Mouse (Mus musculus): ENCODE results near the gene Lamtor3. TPM values are rescaled to one million over a fixed set of nuclear protein-coding genes. Genes with fewer than 3 reads are reported as not detected.
A peak's percentile ranks its signal among the peaks of the same experiment; 100 is the strongest.

Lamtor3 gene
- polyA plus RNA-seq, 2 experiments: 35.2 to 54.3 TPM

DNA sequence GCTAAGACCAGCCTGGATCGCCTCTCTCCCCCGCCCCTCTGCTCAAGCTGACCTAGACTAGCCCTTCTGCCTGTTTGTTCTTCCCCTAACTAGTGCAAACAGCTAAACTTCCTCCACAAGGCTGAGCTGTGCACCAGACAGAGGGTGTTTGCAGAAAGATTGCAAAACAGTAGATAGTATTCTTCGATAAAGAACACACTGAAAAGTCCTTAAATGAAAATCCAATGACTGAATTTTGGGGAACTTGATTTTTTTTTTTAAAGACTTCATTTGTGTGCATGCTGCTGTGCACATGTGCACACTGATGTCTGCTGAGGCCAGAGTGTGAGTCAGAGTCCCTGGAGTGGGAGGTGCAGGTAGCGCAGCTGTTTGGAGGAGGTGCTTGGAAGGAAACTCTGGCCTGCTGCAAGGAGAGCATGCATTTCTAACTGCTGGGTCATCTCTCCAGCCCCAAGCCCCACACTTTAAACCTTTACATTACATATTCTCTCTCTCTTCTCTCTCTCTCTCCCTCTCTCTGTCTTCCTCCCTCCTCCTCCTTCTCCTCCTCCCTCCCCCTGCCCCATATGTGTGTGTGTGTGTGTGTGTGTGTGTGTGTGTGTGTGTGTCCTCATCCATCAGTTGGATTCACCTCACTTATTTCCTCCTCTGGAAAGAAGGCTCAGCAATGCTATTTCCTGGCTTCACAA, 34.1 kb downstream of the Lamtor3 start:
- TF ChIP-seq CTCF (IDR thresholded peaks at IDR 0.05; ENCODE audit: low read depth) (no peak), EP300 (IDR thresholded peaks at IDR 0.05; ENCODE audit: low read depth) (no peak)
- Histone ChIP-seq H3K4me1 (replicated peaks; ENCODE audit: control insufficient read depth in 2 of 2, insufficient read depth in 2 of 2, low read length in 1 of 2) (peaks cover 74 to 78% of the 10 kb centered on the region in 2 experiments), H3K9ac (replicated peaks) (peak overlapping the region; percentile 20; the same call in 1 of the 2 replicates), H3K4me2 (ENCODE audit: low read depth) (peak overlapping the region; percentile 54), H3K9me3 (ENCODE audit: control insufficient read depth, low read length) (no peaks in the 10 kb centered on the region), H3K36me3 (replicated peaks; ENCODE audit: control insufficient read depth, insufficient read depth, low read depth) (peaks cover 2% of the 10 kb centered on the region; the same call in 1 of the 2 replicates), H3K27me3 (ENCODE audit: control insufficient read depth, insufficient read depth, low read length) (no peaks in the 10 kb centered on the region), H3K4me3 (ENCODE audit: insufficient read depth in 1 of 2, low read depth in 2 of 2, low read length in 2 of 2) (no peak overlapping the region), H3K27ac (peak overlapping the region; percentile 74)
- DNase-seq (ENCODE audit: low read depth in 3 of 3, low spot score in 3 of 3): peak in 1 of 3 experiments; percentile 58
- 21% methylated on average over 4 of the region's 4 CpGs for WGBS (ENCODE audit: insufficient replicate concordance)
- ATAC-seq (ENCODE audit: insufficient read depth): peak; percentile 50

DNA sequence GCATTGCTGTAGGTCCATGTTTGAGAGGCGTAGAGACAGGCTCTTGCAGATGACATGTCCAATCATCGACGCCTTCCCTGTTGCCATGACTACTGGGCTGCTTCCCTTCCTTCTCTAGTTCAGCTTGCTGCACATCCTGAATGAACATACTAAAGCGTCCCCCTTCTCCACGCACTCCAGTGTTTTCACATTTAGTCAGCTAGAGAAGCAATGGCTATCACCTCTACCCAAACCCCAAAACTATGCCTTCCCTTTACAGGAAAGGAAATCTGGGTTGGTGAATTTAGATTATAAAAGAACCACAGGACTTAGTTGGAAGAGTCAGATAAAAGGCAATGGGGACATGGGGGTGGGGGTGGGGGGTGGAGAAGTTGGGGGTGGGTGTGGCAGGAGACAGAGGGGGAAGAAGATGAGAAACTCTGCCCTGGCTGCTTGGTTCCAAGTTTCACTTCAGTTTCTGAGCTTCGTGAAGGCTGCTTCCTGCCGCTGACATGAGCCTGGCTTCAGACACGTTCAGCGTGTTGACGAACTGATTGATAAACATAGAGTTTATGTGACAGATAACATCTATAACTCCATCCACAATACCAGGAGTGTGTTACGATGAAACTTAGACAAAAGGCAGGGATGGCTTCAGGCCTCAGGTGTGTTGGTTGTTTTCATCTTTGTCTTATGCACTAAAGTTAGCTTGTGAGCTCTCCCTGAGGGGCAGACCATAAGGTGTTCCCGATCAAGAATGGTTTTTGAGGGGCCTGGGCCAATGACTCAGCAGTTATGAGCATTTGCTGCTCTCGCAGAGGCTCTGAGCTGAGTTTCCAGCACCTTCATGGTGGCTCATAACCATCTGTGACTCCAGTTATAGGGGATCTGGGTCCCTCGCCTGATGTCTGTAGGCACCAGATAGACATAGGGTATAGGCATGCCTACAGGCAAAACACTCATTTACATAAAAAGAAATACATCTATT, 34.9 kb downstream of the Lamtor3 start:
- Histone ChIP-seq H3K4me2 (ENCODE audit: low read depth) (peak overlapping the region; percentile 54), H3K36me3 (replicated peaks; ENCODE audit: control insufficient read depth, insufficient read depth, low read depth) (peaks cover 2% of the 10 kb centered on the region; the same call in 1 of the 2 replicates), H3K4me1 (replicated peaks; ENCODE audit: control insufficient read depth in 2 of 2, insufficient read depth in 2 of 2, low read length in 1 of 2) (peaks cover 79 to 82% of the 10 kb centered on the region in 2 experiments), H3K9me3 (ENCODE audit: control insufficient read depth, low read length) (no peaks in the 10 kb centered on the region), H3K27ac (peak overlapping the region; percentile 74), H3K4me3 (ENCODE audit: insufficient read depth in 1 of 2, low read depth in 2 of 2, low read length in 2 of 2) (no peak overlapping the region; a peak in 1 of 4 replicates), H3K9ac (replicated peaks) (no peak overlapping the region; the same call in 1 of the 2 replicates), H3K27me3 (ENCODE audit: control insufficient read depth, insufficient read depth, low read length) (no peaks in the 10 kb centered on the region)
- WGBS (ENCODE audit: insufficient replicate concordance): 6% methylated on average over 14 of the region's 14 CpGs
- peak; percentile 38; the same call in 1 of the 2 replicates for ATAC-seq (ENCODE audit: insufficient read depth)
- DNase-seq (ENCODE audit: low read depth in 3 of 3, low spot score in 3 of 3): peak in 2 of 3 experiments; percentile 57 to 66
- TF ChIP-seq EP300 (IDR thresholded peaks at IDR 0.05; ENCODE audit: low read depth) (no peak; the same call in 1 of the 2 replicates), CTCF (IDR thresholded peaks at IDR 0.05; ENCODE audit: low read depth) (no peak)

- Histone ChIP-seq H3K36me3 (replicated peaks; ENCODE audit: control insufficient read depth, insufficient read depth, low read depth) (no peaks in the 10 kb centered on the region; the same call in 1 of the 2 replicates), H3K4me1 (replicated peaks; ENCODE audit: control insufficient read depth in 2 of 2, insufficient read depth in 2 of 2, low read length in 1 of 2) (peaks cover 81 to 82% of the 10 kb centered on the region in 2 experiments), H3K9ac (replicated peaks) (no peak overlapping the region), H3K27ac (peak overlapping the region; percentile 63), H3K4me3 (ENCODE audit: insufficient read depth in 1 of 2, low read depth in 2 of 2, low read length in 2 of 2) (no peak overlapping the region), H3K4me2 (ENCODE audit: low read depth) (no peak overlapping the region), H3K27me3 (ENCODE audit: control insufficient read depth, insufficient read depth, low read length) (no peaks in the 10 kb centered on the region), H3K9me3 (ENCODE audit: control insufficient read depth, low read length) (no peaks in the 10 kb centered on the region)
- 55% methylated on average over 23 of the region's 23 CpGs for WGBS (ENCODE audit: insufficient replicate concordance)
- TF ChIP-seq CTCF (IDR thresholded peaks at IDR 0.05; ENCODE audit: low read depth) (no peak), EP300 (IDR thresholded peaks at IDR 0.05; ENCODE audit: low read depth) (no peak)
- DNase-seq (ENCODE audit: low read depth in 3 of 3, low spot score in 3 of 3) (no peak), ATAC-seq (ENCODE audit: insufficient read depth) (no peak)
These were observed 36.1 kb downstream of the Lamtor3 start for GRCm38 (mm10) chr3:137954256-137954916.

DNA sequence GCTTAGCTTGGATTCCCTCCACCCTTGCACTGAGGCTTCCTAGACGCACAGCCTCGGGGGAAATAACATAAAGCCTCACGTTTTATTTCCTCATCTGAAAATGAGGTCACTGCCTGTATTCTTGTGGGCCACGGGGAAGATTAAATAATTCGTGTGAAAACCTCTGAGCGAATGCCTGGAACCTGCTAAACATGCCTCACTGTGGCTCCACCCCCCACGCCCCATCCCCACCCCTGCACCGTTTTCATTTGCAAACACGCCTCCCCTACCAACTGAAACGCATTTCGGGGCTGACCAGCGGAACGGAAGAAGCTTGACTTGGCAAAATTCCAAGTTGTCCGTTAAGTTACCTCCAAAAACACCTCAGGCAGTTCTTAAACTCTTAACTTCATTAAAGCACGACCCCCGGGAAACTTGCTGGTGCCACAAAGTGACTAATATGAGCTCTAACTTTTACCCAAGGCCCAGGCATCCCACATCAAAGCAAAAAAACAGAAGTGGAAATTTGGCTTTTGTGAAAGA, 37.3 kb downstream of the Lamtor3 start:
- H3K9me3 ChIP-seq (ENCODE audit: control insufficient read depth, low read length): no peaks in the 10 kb centered on the region
- DNase-seq (ENCODE audit: low read depth in 3 of 3, low spot score in 3 of 3): no peak
- TF ChIP-seq EP300 (IDR thresholded peaks at IDR 0.05; ENCODE audit: low read depth) (no peak), CTCF (IDR thresholded peaks at IDR 0.05; ENCODE audit: low read depth) (no peak)
- peak overlapping the region; percentile 25 to 35 for H3K4me3 ChIP-seq (ENCODE audit: insufficient read depth in 1 of 2, low read depth in 2 of 2, low read length in 2 of 2)
- H3K4me2 ChIP-seq (ENCODE audit: low read depth): peak overlapping the region; percentile 62
- H3K4me1 ChIP-seq (replicated peaks; ENCODE audit: control insufficient read depth in 2 of 2, insufficient read depth in 2 of 2, low read length in 1 of 2): peaks cover 70 to 72% of the 10 kb centered on the region in 2 experiments
- peaks cover 3% of the 10 kb centered on the region; the same call in 1 of the 2 replicates for H3K36me3 ChIP-seq (replicated peaks; ENCODE audit: control insufficient read depth, insufficient read depth, low read depth)
- H3K27me3 ChIP-seq (ENCODE audit: control insufficient read depth, insufficient read depth, low read length): no peaks in the 10 kb centered on the region
- H3K9ac ChIP-seq (replicated peaks): peak overlapping the region; percentile 24
- peak overlapping the region; percentile 22 for H3K27ac ChIP-seq
- 10% methylated on average over 16 of the region's 16 CpGs for WGBS (ENCODE audit: insufficient replicate concordance)
- ATAC-seq (ENCODE audit: insufficient read depth): no peak
